Mouse (Mus musculus): ENCODE results near the gene Shisal1. TPM values are rescaled to one million over a fixed set of nuclear protein-coding genes. Genes with fewer than 3 reads are reported as not detected.

Shisal1 gene
- total and polyA plus RNA-seq, 3 experiments, result 0.05 TPM; not detected in 2

DNA sequence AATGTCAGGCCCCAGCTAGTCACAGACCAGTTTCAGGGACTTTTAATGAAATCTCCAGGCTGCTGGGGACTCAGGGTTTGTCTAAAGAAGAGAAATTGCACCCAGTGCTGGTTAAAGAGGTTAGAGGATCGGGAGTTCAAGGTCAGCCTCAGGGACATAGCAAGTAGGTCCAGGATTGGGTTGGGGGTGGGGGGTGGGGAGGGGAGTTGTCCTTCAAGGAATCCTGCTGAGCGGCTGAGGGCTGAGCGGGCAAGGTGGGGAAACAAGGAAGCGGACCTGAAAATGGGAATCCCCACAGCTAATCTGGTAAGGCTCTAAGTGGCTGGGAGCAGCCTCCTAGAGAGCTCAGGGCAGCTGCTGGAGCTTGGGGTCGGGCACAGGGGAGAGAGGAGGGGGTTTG is 20.9 kb upstream of the Shisal1 start:
- Histone ChIP-seq H3K9me3 (replicated peaks) (peaks cover 92% of the 10 kb centered on the region), H3K4me1 (ENCODE audit: insufficient read depth, low read depth, low read length) (no peaks in the 10 kb centered on the region)

DNA sequence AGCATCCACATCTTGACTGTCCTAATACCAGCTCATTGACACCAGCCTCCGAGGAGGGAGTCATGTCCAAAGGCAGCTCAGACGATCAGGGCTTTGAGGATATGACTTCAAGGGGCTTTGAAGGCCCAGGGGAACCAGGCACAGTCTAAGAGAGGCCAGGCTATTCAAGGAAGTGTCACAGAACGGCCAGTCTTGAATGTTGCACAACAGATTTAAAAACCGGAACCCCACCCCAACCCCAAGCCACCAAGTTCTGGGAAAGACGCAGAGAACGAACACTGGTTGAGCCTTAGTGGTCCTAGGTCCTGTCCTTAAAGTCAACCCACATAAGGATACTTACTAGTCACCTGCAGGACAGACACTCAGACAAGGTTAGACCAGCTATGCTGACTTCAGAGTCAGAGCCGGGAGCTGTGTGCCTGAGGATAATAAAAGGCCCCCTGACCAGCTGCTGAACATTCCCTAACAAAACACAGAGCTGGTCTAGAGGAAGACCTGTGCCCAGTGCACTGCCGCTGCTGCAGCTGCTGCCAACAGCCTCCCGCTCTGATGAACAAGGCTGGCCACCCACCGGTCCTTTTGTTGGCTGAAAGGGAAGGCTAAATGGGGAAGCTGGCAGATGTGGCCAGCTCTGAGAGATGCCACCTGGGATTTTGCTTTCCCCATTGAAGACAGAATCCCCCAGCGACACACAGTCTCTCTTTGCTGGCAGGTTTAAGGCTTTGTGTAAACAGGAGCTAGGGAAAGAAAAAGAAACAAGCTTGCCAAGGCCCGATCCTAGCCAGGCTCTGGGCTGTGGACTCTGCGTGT is 19.8 kb upstream of the Shisal1 start:
- ATAC-seq (ENCODE audit: extremely low read depth, insufficient number of reproducible peaks, low FRiP score, poor library complexity, severe bottlenecking) (no peak), DNase-seq (ENCODE audit: low spot score) (no peak)
- TF ChIP-seq TAL1 (conservative IDR thresholded peaks at IDR 0.05; ENCODE audit: low read depth, low read length), result no peak
- no peak for TF ChIP-seq CTCF (IDR thresholded peaks at IDR 0.05; ENCODE audit: low read depth, low read length)
- no peak for TF ChIP-seq GATA2 (IDR thresholded peaks at IDR 0.05; ENCODE audit: borderline replicate concordance, low read depth, low read length)
- TF ChIP-seq POLR2AphosphoS5 (IDR thresholded peaks at IDR 0.05; ENCODE audit: insufficient replicate concordance, low read depth, low read length), result no peak
- TF ChIP-seq GATA1 (IDR thresholded peaks at IDR 0.05; ENCODE audit: borderline replicate concordance, low read length), result no peak
- no peaks in the 10 kb centered on the region for H3K36me3 ChIP-seq (replicated peaks)
- no peaks in the 10 kb centered on the region for H3K27me3 ChIP-seq (ENCODE audit: insufficient read depth, low read length)
- peaks cover 89% of the 10 kb centered on the region for H3K9me3 ChIP-seq (replicated peaks)
- no peaks in the 10 kb centered on the region for H3K4me1 ChIP-seq (ENCODE audit: insufficient read depth, low read depth, low read length)
- no peak overlapping the region for H3K4me3 ChIP-seq (ENCODE audit: low read depth, low read length)

More for the DNA sequence above, 20.9 kb upstream of the Shisal1 start:
- Histone ChIP-seq H3K27me3 (ENCODE audit: insufficient read depth, low read length) (no peaks in the 10 kb centered on the region), H3K36me3 (replicated peaks) (no peaks in the 10 kb centered on the region), H3K4me3 (ENCODE audit: low read depth, low read length) (no peak overlapping the region)
- ATAC-seq (ENCODE audit: extremely low read depth, insufficient number of reproducible peaks, low FRiP score, poor library complexity, severe bottlenecking) (no peak), DNase-seq (ENCODE audit: low spot score) (no peak)
- TF ChIP-seq CTCF (IDR thresholded peaks at IDR 0.05; ENCODE audit: low read depth, low read length) (no peak), GATA2 (IDR thresholded peaks at IDR 0.05; ENCODE audit: borderline replicate concordance, low read depth, low read length) (no peak), POLR2AphosphoS5 (IDR thresholded peaks at IDR 0.05; ENCODE audit: insufficient replicate concordance, low read depth, low read length) (no peak), GATA1 (IDR thresholded peaks at IDR 0.05; ENCODE audit: borderline replicate concordance, low read length) (no peak), TAL1 (conservative IDR thresholded peaks at IDR 0.05; ENCODE audit: low read depth, low read length) (no peak)

DNA sequence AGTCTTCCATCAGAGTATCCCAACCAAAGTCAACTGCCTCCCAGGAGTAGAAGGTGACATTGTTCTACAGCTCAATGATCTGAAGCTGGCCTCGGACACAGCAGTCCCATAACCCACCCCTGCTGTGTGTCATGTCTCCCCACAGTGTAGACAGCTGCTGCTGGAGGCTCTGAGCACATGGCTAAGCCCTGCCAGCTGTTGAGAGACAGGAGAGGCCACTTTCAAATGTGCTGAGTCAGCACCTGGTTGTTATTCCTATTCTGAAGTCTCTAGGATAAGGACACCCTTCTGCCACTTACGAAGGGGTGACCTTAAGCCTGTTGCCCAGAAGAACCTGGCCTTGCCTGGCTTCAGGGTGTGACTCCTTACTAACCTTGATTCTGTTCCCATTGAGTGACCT is 14.5 kb upstream of the Shisal1 start:
- no peak for TF ChIP-seq TAL1 (conservative IDR thresholded peaks at IDR 0.05; ENCODE audit: low read depth, low read length)
- DNase-seq (ENCODE audit: low spot score), result no peak

DNA sequence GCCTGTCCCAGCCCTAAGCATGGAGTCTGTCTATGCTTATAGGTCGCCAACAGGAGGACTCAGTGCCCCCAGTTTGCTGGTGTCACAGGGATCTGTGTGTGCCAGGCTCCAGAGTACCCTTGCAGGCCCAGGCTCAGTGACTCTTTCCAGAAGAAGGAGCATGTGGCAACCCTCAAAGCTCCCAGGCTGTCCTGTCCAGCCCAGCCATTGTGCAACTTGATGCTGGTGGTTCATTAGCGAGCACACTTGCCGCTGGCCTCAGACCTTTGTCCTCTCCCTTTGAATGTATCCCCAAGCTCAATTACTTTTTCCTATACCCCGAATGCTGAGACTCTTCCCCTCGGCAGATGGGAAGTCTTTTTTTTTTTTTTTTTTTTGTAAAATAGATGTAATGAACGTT is 12.1 kb upstream of the Shisal1 start:
- Histone ChIP-seq H3K4me1 (ENCODE audit: insufficient read depth, low read depth, low read length) (no peaks in the 10 kb centered on the region), H3K27me3 (ENCODE audit: insufficient read depth, low read length) (no peaks in the 10 kb centered on the region), H3K36me3 (replicated peaks) (no peaks in the 10 kb centered on the region), H3K9me3 (replicated peaks) (peaks cover 85% of the 10 kb centered on the region), H3K4me3 (ENCODE audit: low read depth, low read length) (no peak overlapping the region)
- no peak for TF ChIP-seq TAL1 (conservative IDR thresholded peaks at IDR 0.05; ENCODE audit: low read depth, low read length)
- no peak for TF ChIP-seq CTCF (IDR thresholded peaks at IDR 0.05; ENCODE audit: low read depth, low read length)
- no peak for TF ChIP-seq GATA2 (IDR thresholded peaks at IDR 0.05; ENCODE audit: borderline replicate concordance, low read depth, low read length)
- TF ChIP-seq GATA1 (IDR thresholded peaks at IDR 0.05; ENCODE audit: borderline replicate concordance, low read length), result no peak
- TF ChIP-seq POLR2AphosphoS5 (IDR thresholded peaks at IDR 0.05; ENCODE audit: insufficient replicate concordance, low read depth, low read length), result no peak
- DNase-seq (ENCODE audit: low spot score), result no peak
- no peak for ATAC-seq (ENCODE audit: extremely low read depth, insufficient number of reproducible peaks, low FRiP score, poor library complexity, severe bottlenecking)

More for the DNA sequence above, 14.5 kb upstream of the Shisal1 start:
- Histone ChIP-seq H3K4me3 (ENCODE audit: low read depth, low read length) (no peak overlapping the region), H3K9me3 (replicated peaks) (peaks cover 84% of the 10 kb centered on the region), H3K36me3 (replicated peaks) (no peaks in the 10 kb centered on the region), H3K27me3 (ENCODE audit: insufficient read depth, low read length) (no peaks in the 10 kb centered on the region), H3K4me1 (ENCODE audit: insufficient read depth, low read depth, low read length) (no peaks in the 10 kb centered on the region)
- ATAC-seq (ENCODE audit: extremely low read depth, insufficient number of reproducible peaks, low FRiP score, poor library complexity, severe bottlenecking), result no peak

DNA sequence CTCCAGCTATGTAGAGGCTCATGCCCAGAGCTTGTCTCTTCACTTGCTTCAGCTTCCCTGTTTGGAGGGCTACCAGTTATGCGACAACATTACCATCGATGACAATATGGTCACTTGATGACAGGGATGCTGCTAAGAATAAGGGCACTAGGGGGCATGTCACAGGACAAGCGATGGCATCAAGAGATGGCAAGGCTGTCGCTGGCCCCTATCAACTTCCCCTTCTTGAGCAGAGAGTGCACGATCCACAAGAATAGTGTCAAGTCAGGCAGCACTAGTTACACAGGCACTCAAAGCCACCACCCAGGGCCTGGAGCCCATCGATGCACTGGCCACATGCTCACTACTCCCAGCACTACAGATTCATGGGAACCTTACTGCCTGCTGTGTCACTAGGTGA is 8.4 kb upstream of the Shisal1 start:
- H3K4me3 ChIP-seq (ENCODE audit: low read depth, low read length), result no peak overlapping the region
- peaks cover 93% of the 10 kb centered on the region for H3K9me3 ChIP-seq (replicated peaks)
- no peak for DNase-seq (ENCODE audit: low spot score)
- H3K4me1 ChIP-seq (ENCODE audit: insufficient read depth, low read depth, low read length), result no peaks in the 10 kb centered on the region
- no peaks in the 10 kb centered on the region for H3K27me3 ChIP-seq (ENCODE audit: insufficient read depth, low read length)
- TF ChIP-seq GATA1 (IDR thresholded peaks at IDR 0.05; ENCODE audit: borderline replicate concordance, low read length) (no peak), CTCF (IDR thresholded peaks at IDR 0.05; ENCODE audit: low read depth, low read length) (no peak), TAL1 (conservative IDR thresholded peaks at IDR 0.05; ENCODE audit: low read depth, low read length) (no peak)
- no peak for ATAC-seq (ENCODE audit: extremely low read depth, insufficient number of reproducible peaks, low FRiP score, poor library complexity, severe bottlenecking)
- no peaks in the 10 kb centered on the region for H3K36me3 ChIP-seq (replicated peaks)

DNA sequence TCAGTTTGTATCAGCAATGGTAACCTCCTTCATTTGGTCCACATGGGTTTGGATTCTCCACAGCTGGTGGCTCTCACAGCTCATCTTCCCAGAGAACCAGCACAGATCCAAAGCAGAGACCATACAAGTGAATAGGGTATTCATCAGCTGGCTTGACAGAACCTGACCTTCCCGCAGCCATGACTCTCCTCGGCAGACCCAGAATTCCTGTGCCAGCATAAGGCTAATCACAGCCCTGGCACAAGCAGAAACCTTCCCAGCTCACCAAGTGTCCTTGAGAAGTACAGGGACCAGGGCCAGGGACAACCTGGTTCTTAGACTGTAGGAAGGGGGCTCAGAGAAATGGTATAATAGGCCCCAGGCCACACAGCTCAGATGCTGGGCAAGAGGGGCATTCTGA is 6.2 kb upstream of the Shisal1 start:
- Histone ChIP-seq H3K4me3 (ENCODE audit: low read depth, low read length) (no peak overlapping the region), H3K4me1 (ENCODE audit: insufficient read depth, low read depth, low read length) (no peaks in the 10 kb centered on the region), H3K27me3 (ENCODE audit: insufficient read depth, low read length) (no peaks in the 10 kb centered on the region), H3K36me3 (replicated peaks) (no peaks in the 10 kb centered on the region), H3K9me3 (replicated peaks) (peaks cover 95% of the 10 kb centered on the region)
- TF ChIP-seq GATA2 (IDR thresholded peaks at IDR 0.05; ENCODE audit: borderline replicate concordance, low read depth, low read length), result no peak
- TF ChIP-seq POLR2AphosphoS5 (IDR thresholded peaks at IDR 0.05; ENCODE audit: insufficient replicate concordance, low read depth, low read length), result no peak
- TF ChIP-seq TAL1 (conservative IDR thresholded peaks at IDR 0.05; ENCODE audit: low read depth, low read length), result no peak
- TF ChIP-seq CTCF (IDR thresholded peaks at IDR 0.05; ENCODE audit: low read depth, low read length), result no peak
- no peak for TF ChIP-seq GATA1 (IDR thresholded peaks at IDR 0.05; ENCODE audit: borderline replicate concordance, low read length)
- ATAC-seq (ENCODE audit: extremely low read depth, insufficient number of reproducible peaks, low FRiP score, poor library complexity, severe bottlenecking) (no peak), DNase-seq (ENCODE audit: low spot score) (no peak)
